Mouse (Mus musculus) spleen, postnatal 4 days (tissue): ENCODE measurements around the gene Cpt1c.

Experiments used
- DNase-seq, 2 experiments: peaks; one replicate each; pipeline ENCODE4 v3.0.0; 2022; ENCODE audit warnings: low spot score in 2 of 2

The Cpt1c gene

DNA sequence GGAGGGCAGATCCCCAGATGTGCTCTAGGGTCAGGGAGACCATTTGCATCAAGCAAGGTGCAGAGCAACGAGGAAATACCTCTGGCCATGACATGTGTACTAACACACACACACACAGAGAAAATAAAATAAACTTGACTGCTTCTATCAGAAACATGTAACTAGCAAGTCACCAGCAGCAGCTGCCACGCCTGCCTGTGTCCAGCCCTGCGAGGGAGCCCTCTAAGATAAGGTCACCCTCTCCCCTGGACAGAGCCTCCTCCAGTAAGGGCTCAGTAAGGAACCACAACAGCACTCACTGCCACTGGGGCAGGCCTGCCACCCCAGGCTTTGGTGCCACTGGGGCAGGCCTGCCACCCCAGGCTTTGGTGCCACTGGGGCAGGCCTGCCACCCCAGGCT, 56.4 kb downstream of the Cpt1c start:
- DNase-seq = no peak

DNA sequence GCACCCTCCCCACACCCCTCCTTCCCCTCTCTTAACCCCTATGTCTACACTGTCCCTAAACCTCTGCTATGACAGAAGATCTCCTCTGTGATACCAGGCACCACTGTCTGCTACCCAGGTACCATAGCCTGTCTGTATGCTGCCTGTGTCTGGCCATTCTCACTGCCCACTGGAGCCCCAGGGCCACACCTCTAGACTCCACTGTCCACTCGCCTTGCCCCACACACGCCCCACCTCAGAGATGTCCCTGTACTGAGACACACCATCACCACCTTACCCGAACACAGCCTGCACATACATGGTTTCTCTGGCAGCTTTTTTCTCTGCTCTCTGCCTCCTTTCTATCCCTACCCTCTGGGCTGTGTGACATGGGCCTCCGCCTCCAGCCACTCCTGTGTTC, 57.8 kb downstream of the Cpt1c start:
- DNase-seq = no peak

DNA sequence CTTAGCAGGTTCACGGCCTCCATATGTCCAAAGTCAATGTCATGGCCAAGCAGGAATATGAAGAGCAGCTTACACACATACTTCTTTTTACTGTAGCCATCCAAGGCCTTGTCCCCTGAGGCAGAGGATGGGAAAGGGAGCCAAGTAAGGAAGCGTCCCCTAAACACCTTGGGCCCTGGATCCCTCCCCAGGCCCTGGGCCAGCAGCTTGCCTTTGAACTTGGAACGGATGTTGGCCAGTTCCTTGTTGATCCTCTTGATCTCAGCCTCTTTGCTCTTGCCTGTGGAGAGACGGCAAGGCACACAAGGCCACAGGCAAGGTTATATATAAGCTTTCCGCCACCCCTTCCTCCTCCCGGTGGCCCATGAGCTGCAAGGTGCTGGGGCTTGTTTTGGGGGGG, 58.5 kb downstream of the Cpt1c start:
- no peak for DNase-seq

DNA sequence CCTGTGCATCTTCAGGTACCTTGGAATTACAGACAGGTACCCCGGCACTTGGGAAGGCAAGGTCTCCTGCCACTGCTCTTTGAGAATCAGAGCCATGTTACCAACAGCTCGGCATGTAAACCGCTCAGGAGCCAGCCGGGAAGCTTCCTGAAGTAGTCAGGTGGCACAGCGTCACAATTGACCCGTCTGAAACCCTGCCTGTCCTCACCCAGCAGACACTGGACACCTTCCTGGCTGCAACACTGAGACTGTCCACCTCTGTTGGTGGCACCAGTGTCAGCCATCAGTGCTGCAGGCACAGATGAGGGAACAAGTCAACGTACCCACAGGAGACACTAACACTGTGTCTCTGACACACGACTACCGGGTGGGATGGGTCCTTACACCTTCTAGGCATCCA, 59.3 kb downstream of the Cpt1c start:
- DNase-seq = peak in 1 of 2 experiments; percentile 54

DNA sequence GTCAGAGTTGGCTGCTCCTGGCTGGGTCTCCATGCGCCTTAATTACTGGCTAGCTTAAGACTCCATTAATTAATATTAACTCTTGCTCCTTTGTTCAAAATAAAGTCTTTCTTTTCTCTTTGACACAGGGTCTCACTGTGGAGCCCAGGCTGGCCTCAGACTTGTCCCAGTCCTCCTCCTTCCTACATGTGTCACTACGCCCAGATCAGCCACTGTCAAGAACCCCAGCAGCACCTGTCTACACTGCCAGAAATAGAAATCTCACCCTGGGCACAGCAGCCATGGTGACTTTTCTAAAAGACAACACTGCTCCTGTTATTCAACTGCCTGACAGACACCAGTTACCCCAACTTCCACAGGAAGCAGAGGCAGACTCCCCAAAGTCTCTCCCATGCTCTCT, 60.3 kb downstream of the Cpt1c start:
- DNase-seq = no peak
